Mouse (Mus musculus) heart, adult 2 months (tissue): ENCODE measurements around the gene Hcrtr1. TPM values are rescaled to one million over a fixed set of nuclear protein-coding genes. Genes with fewer than 3 reads are reported as not detected.
A peak's percentile ranks its signal among the peaks of the same experiment; 100 is the strongest.

Source experiments
- DNase-seq, 2 experiments: peaks; one replicate each; pipeline ENCODE4 v3.0.0; 2021
- H3K27ac ChIP-seq: fragments of 200-600 bp; 2 replicates; pipeline ENCODE4 v1.8.1; 2022
- H3K27me3 ChIP-seq: fragments of 200-500 bp; 2 replicates; pipeline ENCODE4 v1.6.1; 2012; ENCODE audit warnings: mild to moderate bottlenecking, low read length, inconsistent platforms, mixed read lengths; ENCODE audit not compliant: control insufficient read depth, insufficient read depth
- H3K36me3 ChIP-seq: fragments of 200-500 bp; 2 replicates; pipeline ENCODE4 v1.6.1; 2012; ENCODE audit warnings: low read length, inconsistent platforms; ENCODE audit not compliant: control insufficient read depth, insufficient read depth
- H3K4me1 ChIP-seq: fragments of 200-500 bp; 2 replicates; pipeline ENCODE4 v1.6.1; 2011; ENCODE audit warnings: low read length; ENCODE audit not compliant: control insufficient read depth, insufficient read depth
- H3K4me3 ChIP-seq: fragments of 200-600 bp; 2 replicates; pipeline ENCODE4 v1.8.1; 2022
- H3K79me2 ChIP-seq: fragments of 200-500 bp; replicated peaks from 2 replicates; pipeline ENCODE4 v1.6.1; 2012; ENCODE audit warnings: mild to moderate bottlenecking, inconsistent platforms, low read length, moderate library complexity, mixed read lengths; ENCODE audit not compliant: control insufficient read depth, insufficient read depth
- H3K9ac ChIP-seq: fragments of 200-500 bp; 2 replicates; pipeline ENCODE4 v1.6.1; 2012; ENCODE audit warnings: low read depth, mild to moderate bottlenecking, control low read depth, inconsistent platforms, low read length, mixed read lengths
- CTCF ChIP-seq: fragments of 200-600 bp; IDR thresholded peaks from 2 replicates; pipeline ENCODE4 v1.8.1; 2022; ENCODE audit warnings: antibody characterized with exemption, mild to moderate bottlenecking, moderate library complexity
- EP300 ChIP-seq: fragments of 200-500 bp; IDR thresholded peaks from 2 replicates; pipeline ENCODE4 v1.6.1; 2011; ENCODE audit warnings: low read depth, low read length, control low read depth; ENCODE audit not compliant: insufficient read depth
- POLR2A ChIP-seq: fragments of 200-500 bp; IDR thresholded peaks from 2 replicates; pipeline ENCODE4 v1.6.1; 2011; ENCODE audit warnings: mild to moderate bottlenecking, low read depth, low read length, control low read depth; ENCODE audit not compliant: insufficient read depth
- WGBS: fragments of 180-500 bp; shearing (Covaris S2); methylation state at CpG from one replicate; pipeline ENCODE4 v1.1.7; 2018; 5-methylcytosine and 5-hydroxymethylcytosine counted together
- intact Hi-C: fragments of 180-260 bp; cut with DNase I; formaldehyde crosslinking; loops from one replicate; pipeline ENCODE4 v1.15.1; 2025
- polyA plus RNA-seq: library from polyadenylated mRNA; depleted of rRNA; stranded (reverse); fragments of >200 nt; gene quantifications from 2 replicates; pipeline ENCODE4 v1.2.3, GENCODE M21; 2012
- total RNA-seq, 2 experiments: library from RNA; stranded (reverse); gene quantifications; 2 replicates each; pipeline ENCODE4 v1.2.3; 2021

Gene Hcrtr1
- total and polyA plus RNA-seq, 3 experiments, result 0.27 TPM; not detected in 2

DNA sequence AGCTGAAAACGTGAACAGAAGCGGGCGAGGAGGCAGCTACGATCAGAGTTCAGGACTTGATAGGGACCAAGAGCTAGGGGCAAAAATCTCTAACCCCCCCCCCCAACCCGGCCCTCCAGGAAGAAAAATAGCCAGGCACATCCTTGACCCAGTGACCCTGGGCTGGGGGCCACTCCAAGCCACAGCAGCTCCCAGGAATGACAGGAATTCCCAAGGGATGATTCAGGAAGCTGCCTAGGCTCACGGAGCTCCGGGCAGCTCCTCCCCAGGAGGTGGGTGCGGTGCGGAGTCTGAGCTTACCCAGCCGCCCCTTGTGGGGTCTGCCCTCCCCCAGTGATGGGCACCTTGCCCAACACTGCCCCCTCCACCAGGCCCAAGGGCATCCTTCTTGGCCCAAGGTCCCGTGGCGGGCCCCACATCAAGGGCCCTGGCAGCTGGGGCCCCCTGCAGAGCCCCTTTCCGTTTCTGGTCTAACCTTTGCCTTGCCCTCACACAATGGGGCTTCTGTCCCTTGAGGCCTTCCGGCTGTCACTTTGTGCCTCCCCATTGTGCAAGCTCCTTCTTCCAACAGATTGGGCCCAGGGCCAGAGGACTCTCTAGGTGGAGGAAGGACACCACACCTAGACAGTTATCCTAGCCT lies 36.0 kb upstream of the Hcrtr1 start, which contains the start of gene Tinagl1:
Tinagl1 (minus strand) TSS at position 51 of the 640 bp plus-strand sequence.
- Histone ChIP-seq H3K36me3 (no peaks in the 10 kb centered on the region), H3K27ac (peak within 1 kb of the TSS; percentile 70), H3K27me3 (no peaks in the 10 kb centered on the region), H3K4me3 (peak within 1 kb of the TSS; percentile 55), H3K4me1 (peaks cover 23% of the 10 kb centered on the region), H3K9ac (peak within 1 kb of the TSS; percentile 84), H3K79me2 (no peaks in the 10 kb centered on the region)
- WGBS, result 12% methylated on average over 14 of the region's 14 CpGs
- DNase-seq, result peak; percentile 68 to 69
- intact Hi-C loops, result loop anchor here (1.0 kb wide), 1 partner anchor 12 kb away; no protein-coding TSS in a partner anchor
- TF ChIP-seq POLR2A (no peak), EP300 (no peak), CTCF (no peak)

DNA sequence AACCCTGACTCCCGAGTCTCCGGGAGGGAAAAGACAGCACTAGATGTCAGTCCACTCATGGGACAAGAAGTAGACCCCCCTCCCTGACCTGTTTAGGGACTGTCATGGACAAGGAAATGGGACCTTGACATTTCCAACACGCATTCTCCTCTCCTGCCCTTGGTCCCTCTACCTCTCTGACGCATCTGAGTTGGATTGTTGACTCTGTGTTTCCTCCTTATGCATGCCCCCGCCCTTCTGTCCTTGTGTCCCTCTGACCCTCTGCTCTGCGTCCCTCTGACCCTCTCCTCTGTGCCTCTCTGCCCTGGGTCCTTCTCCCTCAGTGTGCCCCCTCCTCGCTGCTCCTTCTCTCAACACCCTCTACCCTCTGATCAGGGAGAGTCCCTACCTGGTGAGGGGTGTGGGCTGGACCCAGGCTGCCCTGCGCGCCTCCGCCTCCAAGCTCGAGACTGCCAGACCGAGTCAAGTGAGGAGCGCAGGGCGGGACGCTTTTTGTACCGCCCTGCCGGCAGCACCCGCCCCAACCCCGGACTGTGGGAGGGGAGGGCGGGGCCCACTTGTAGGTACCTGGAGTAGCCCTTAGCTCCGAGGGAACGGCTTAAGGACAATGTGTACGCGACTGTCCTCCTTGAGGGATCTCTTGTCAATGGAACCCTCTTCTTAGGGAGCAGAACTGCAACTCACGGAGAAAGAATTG lies 35.3 kb upstream of the Hcrtr1 start:
- 6% methylated on average over 24 of the region's 25 CpGs for WGBS
- TF ChIP-seq EP300 (peak; percentile 48; the same call in 1 of the 2 replicates), CTCF (no peak), POLR2A (peak; percentile 88)
- Histone ChIP-seq H3K79me2 (no peaks in the 10 kb centered on the region), H3K4me3 (peak overlapping the region; percentile 55), H3K36me3 (no peaks in the 10 kb centered on the region), H3K27ac (peak overlapping the region; percentile 70), H3K4me1 (peaks cover 25% of the 10 kb centered on the region), H3K27me3 (no peaks in the 10 kb centered on the region), H3K9ac (peak overlapping the region; percentile 84)
- peak; percentile 84 to 85 for DNase-seq
- intact Hi-C loops, result loop anchor here (1.0 kb wide), 1 partner anchor 11 kb away; no protein-coding TSS in a partner anchor

DNA sequence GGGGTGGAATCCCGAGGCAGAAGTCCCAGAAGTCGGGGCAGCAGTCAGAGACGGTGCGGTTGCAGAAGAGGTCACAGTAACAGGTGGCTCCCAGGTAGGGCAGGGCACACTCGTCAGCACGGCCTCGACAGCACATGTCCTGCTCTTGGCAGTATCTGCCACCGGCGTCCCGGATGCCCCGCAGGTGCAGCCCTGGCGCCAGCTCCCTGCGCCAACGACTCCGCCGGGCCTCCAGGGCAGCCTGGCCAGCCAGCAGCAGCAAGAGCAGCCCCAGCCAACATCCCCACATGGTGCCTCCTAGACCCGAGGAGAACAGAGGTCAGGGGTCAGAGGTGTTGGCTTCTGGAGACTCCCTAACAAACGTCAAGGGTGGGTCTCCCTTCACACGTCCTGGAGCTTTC lies 34.8 kb upstream of the Hcrtr1 start:
- Histone ChIP-seq H3K36me3 (no peaks in the 10 kb centered on the region), H3K4me3 (peak overlapping the region; percentile 55), H3K27ac (peak overlapping the region; percentile 70), H3K27me3 (no peaks in the 10 kb centered on the region), H3K79me2 (no peaks in the 10 kb centered on the region), H3K9ac (peak overlapping the region; percentile 84), H3K4me1 (peaks cover 29% of the 10 kb centered on the region)
- intact Hi-C loops, result no loop called here
- DNase-seq, result peak; percentile 52 to 56
- 31% methylated on average over 19 of the region's 19 CpGs for WGBS
- TF ChIP-seq EP300 (no peak), POLR2A (no peak)

DNA sequence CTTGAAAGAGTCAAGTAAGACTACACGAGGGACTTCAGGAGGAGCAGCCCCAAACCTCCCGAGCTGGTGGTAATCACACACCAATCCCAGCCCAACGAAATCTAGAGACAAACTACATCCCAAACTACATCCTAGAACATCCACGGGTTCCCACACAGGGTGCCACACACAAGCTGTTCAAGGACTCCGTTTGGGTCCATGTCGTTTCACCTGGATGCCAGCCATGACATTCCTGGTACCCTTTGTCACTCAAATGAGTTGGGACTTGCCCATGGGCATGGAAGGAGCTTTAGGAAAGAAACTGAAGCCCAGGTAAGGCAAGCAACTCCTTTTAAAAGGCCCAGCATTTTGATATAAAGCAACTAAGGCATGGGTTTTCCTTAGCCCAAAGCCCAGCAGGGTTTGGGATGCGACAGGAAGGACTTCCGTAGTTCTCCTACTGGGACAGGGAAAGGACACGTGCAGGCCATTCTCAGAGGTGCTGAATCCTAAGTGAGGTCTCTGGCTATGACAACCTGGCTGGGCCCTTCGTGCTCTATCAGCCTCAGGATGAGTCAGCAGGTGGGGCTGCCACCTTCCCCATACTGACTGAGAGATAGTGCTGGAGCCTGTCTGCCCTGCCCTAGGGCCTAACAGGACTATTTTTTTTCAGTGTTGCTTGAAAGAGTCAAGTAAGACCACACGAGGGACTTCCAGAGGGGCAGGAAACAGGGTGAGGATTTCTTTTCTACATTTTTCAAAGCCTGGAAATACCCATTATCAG lies 34.1 kb upstream of the Hcrtr1 start:
- Histone ChIP-seq H3K9ac (peak overlapping the region; percentile 84), H3K36me3 (no peaks in the 10 kb centered on the region; the same call in 1 of the 2 replicates), H3K4me3 (peak overlapping the region; percentile 55), H3K27ac (peak overlapping the region; percentile 70), H3K4me1 (peaks cover 32% of the 10 kb centered on the region), H3K27me3 (no peaks in the 10 kb centered on the region), H3K79me2 (no peaks in the 10 kb centered on the region)
- TF ChIP-seq CTCF (no peak), POLR2A (no peak), EP300 (no peak)
- WGBS, result 45% methylated on average over 11 of the region's 11 CpGs
- DNase-seq, result peak; percentile 25 to 44
- intact Hi-C loops, result no loop called here

DNA sequence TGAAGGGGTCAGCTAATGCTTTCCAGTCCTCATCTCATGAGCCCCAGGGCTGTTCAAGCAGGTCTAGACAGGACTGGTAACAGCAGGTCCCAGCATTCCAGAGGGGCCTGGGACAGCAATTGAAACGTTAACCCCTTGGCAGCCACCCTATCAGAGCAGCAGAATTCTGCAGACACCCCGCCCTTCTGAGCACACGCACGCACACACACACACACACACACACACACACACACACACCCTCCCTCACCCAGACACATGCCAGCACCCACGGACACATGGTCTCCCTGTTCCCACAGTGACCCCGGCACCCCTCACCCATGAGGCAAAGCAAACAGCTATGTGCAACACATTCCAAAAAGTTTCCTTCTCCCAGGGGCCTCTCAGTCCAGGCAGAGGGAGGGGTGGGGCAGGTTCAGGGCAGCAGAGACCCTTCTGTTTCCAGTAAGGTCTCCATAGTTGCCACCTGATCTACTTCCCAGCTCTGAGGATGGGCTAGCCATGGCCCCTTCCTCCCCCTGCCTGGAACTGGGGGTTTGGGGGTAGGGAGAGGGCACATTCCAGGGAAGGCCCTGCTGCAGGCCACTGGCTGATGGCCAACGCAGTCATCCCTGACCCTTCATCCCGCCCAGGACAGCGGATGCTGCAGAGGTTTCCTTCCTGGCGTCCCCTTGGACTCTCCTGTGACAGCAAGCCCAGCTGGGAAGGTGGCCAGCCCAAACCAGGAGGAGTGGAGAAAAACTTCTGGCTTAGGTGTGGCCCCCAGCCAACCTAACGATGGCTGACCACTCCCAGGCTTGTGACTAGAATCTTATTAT lies 33.0 kb upstream of the Hcrtr1 start:
- peak; percentile 84 to 87 for DNase-seq
- peaks cover 32% of the 10 kb centered on the region for H3K4me1 ChIP-seq
- 16% methylated on average over 11 of the region's 11 CpGs for WGBS
- H3K27ac ChIP-seq, result peak overlapping the region; percentile 70
- H3K36me3 ChIP-seq, result no peaks in the 10 kb centered on the region; the same call in 1 of the 2 replicates
- TF ChIP-seq POLR2A (0 out of 2 replicates have a peak, but pooled peaks have one; percentile 41), CTCF (no peak), EP300 (peak; percentile 82; the same call in 1 of the 2 replicates)
- intact Hi-C loops, result no loop called here
- H3K9ac ChIP-seq, result peak overlapping the region; percentile 3
- H3K27me3 ChIP-seq, result no peaks in the 10 kb centered on the region
- no peaks in the 10 kb centered on the region for H3K79me2 ChIP-seq
- H3K4me3 ChIP-seq, result peak overlapping the region; percentile 55
